Mouse (Mus musculus) liver, adult 2 months (tissue): ENCODE data around the gene Rer1.

Source experiments
- CTCF ChIP-seq: fragments of 200-500 bp; IDR thresholded peaks from 2 replicates; pipeline ENCODE4 v1.5.1; 2011; ENCODE audit warnings: low read depth, low read length, control low read depth
- POLR2A ChIP-seq: fragments of 200-500 bp; IDR thresholded peaks from 2 replicates; pipeline ENCODE4 v1.6.1; 2011; ENCODE audit warnings: low read length, control low read depth; ENCODE audit not compliant: insufficient read depth; ENCODE audit errors: extremely low read depth

GRCm38 (mm10) chr4:155133658-155134417, 47.7 kb upstream of the Rer1 start:
- no peak for TF ChIP-seq CTCF
- TF ChIP-seq POLR2A, result no peak
